Mouse (Mus musculus): ENCODE measurements at regions not wholly inside any gene's neighbourhood (a gene's known extent, or its start where the extent isn't known, plus 50 kb on each side); places are given as distances from the start of the nearest gene placed in this dataset.

GRCm38 (mm10) chr5:50820674-50821073 lies 746.9 kb downstream of the Ppargc1a start:
- DNase-seq (ENCODE audit: low spot score in 2 of 2), result no peak

GRCm38 (mm10) chr5:50819959-50820358 lies 747.6 kb downstream of the Ppargc1a start:
- no peak for DNase-seq (ENCODE audit: low spot score in 2 of 2)

GRCm38 (mm10) chr5:50795310-50795709 lies 736.5 kb upstream of the Adgra3 start:
- no peak for DNase-seq (ENCODE audit: low spot score in 2 of 2)

GRCm38 (mm10) chr5:50794453-50795169 lies 735.8 kb upstream of the Adgra3 start:
- no peak for DNase-seq (ENCODE audit: low spot score in 2 of 2)

- no peak for DNase-seq (ENCODE audit: low spot score in 2 of 2)
Observed at GRCm38 (mm10) chr5:50793558-50793957, 734.8 kb upstream of the Adgra3 start.

GRCm38 (mm10) chr5:50785273-50785672 lies 726.5 kb upstream of the Adgra3 start:
- DNase-seq (ENCODE audit: low spot score in 2 of 2), result no peak

- DNase-seq (ENCODE audit: low spot score in 2 of 2), result no peak
Observed at GRCm38 (mm10) chr5:50779138-50779537, 720.3 kb upstream of the Adgra3 start.

GRCm38 (mm10) chr5:50778221-50778620 lies 719.4 kb upstream of the Adgra3 start:
- DNase-seq (ENCODE audit: low spot score in 2 of 2), result no peak

GRCm38 (mm10) chr5:50762261-50762660 lies 703.5 kb upstream of the Adgra3 start:
- no peak for DNase-seq (ENCODE audit: low spot score in 2 of 2)

GRCm38 (mm10) chr5:50760386-50760785 lies 701.6 kb upstream of the Adgra3 start:
- no peak for DNase-seq (ENCODE audit: low spot score in 2 of 2)

- peak; percentile 11 to 23 for DNase-seq (ENCODE audit: low spot score in 2 of 2)
Observed at GRCm38 (mm10) chr5:50752766-50753165, 694.0 kb upstream of the Adgra3 start.

GRCm38 (mm10) chr5:50751358-50751757 lies 692.6 kb upstream of the Adgra3 start:
- no peak for DNase-seq (ENCODE audit: low spot score in 2 of 2)

GRCm38 (mm10) chr5:50743030-50743429 lies 684.2 kb upstream of the Adgra3 start:
- DNase-seq (ENCODE audit: low spot score in 2 of 2), result no peak

GRCm38 (mm10) chr5:50733711-50734110 lies 674.9 kb upstream of the Adgra3 start:
- DNase-seq (ENCODE audit: low spot score in 2 of 2), result no peak

GRCm38 (mm10) chr5:50728337-50729003 lies 669.7 kb upstream of the Adgra3 start:
- no peak for DNase-seq (ENCODE audit: low spot score in 2 of 2)

- DNase-seq (ENCODE audit: low spot score in 2 of 2), result no peak
Observed at GRCm38 (mm10) chr5:50706945-50707663, 648.3 kb upstream of the Adgra3 start.

GRCm38 (mm10) chr5:50698084-50698483 lies 639.3 kb upstream of the Adgra3 start:
- no peak for DNase-seq (ENCODE audit: low spot score in 2 of 2)

GRCm38 (mm10) chr5:50697588-50697987 lies 638.8 kb upstream of the Adgra3 start:
- DNase-seq (ENCODE audit: low spot score in 2 of 2), result no peak

GRCm38 (mm10) chr5:50688362-50688761 lies 629.6 kb upstream of the Adgra3 start:
- no peak for DNase-seq (ENCODE audit: low spot score in 2 of 2)

- no peak for DNase-seq (ENCODE audit: low spot score in 2 of 2)
Observed at GRCm38 (mm10) chr5:50683966-50684365, 625.2 kb upstream of the Adgra3 start.

GRCm38 (mm10) chr5:50636539-50636938 lies 577.7 kb upstream of the Adgra3 start:
- DNase-seq (ENCODE audit: low spot score in 2 of 2), result no peak

- DNase-seq (ENCODE audit: low spot score in 2 of 2), result no peak
Observed at GRCm38 (mm10) chr5:50626648-50627047, 567.8 kb upstream of the Adgra3 start.

All from adrenal gland, adult 18-20 months (tissue).